In genomic region chr9:60123066-60123465, GRCm38 (mm10) we compare ENCODE assay signal across 35 mouse cellular contexts.
"Had no signal": no experiment of that assay in that cellular context is flagged by ENCODE, and none has a peak within 500 bp of the region (broad histone marks: within the 10 kb centered on the region; RNA-seq: fewer than 3 reads in every experiment).

No protein-coding gene starts in this region.

- H3K27ac ChIP-seq: heart, embryonic 10.5 days; heart, embryonic 13.5 days; heart, embryonic 15.5 days; hindbrain, embryonic 10.5 days; hindbrain, embryonic 12.5 days; hindbrain, embryonic 13.5 days; hindbrain, embryonic 14.5 days; hindbrain, embryonic 15.5 days; hindbrain, postnatal 0 days; intestine, embryonic 15.5 days; kidney, embryonic 15.5 days; kidney, postnatal 0 days; layer of hippocampus, adult 2 months had no signal

- ATAC-seq: hindbrain, embryonic 16.5 days; hindbrain, postnatal 0 days; inflammation-experienced regulatory T-cells, adult 6 months; intestine, embryonic 15.5 days; intestine, embryonic 16.5 days; intestine, postnatal 0 days had no signal

- H3K27me3 ChIP-seq: heart, embryonic 12.5 days; heart, embryonic 13.5 days; heart, embryonic 15.5 days; hindbrain, embryonic 12.5 days; hindbrain, embryonic 13.5 days; hindbrain, embryonic 15.5 days; intestine, embryonic 15.5 days; kidney, embryonic 15.5 days had no signal

- H3K4me3 ChIP-seq: heart, embryonic 10.5 days; heart, embryonic 12.5 days; heart, embryonic 13.5 days; heart, embryonic 15.5 days; hindbrain, embryonic 10.5 days; hindbrain, embryonic 12.5 days; hindbrain, embryonic 13.5 days; hindbrain, embryonic 15.5 days; intestine, embryonic 15.5 days; kidney, embryonic 15.5 days; layer of hippocampus, adult 2 months had no signal

- DNase-seq: heart, postnatal 10 days; heart, postnatal 14 days; heart, postnatal 36 days; heart, postnatal 4 days; kidney, adult 11 months; kidney, adult 18-20 months; kidney, adult 2 months; kidney, adult 8-10 months; kidney, adult 9 months; kidney, postnatal 10 days; kidney, postnatal 14 days; kidney, postnatal 25 days; kidney, postnatal 36 days; kidney, postnatal 4 days; layer of hippocampus, adult 9-11 months; layer of hippocampus, postnatal 36 days had no signal

- H3K9ac ChIP-seq: heart, embryonic 12.5 days; heart, embryonic 13.5 days; heart, embryonic 15.5 days; hindbrain, embryonic 12.5 days; hindbrain, embryonic 13.5 days; hindbrain, embryonic 14.5 days; hindbrain, embryonic 15.5 days; intestine, embryonic 15.5 days; kidney, embryonic 15.5 days had no signal

- H3K4me2 ChIP-seq: heart, embryonic 11.5 days; heart, embryonic 12.5 days; heart, embryonic 13.5 days; heart, embryonic 15.5 days; hindbrain, embryonic 12.5 days; hindbrain, embryonic 13.5 days; hindbrain, embryonic 14.5 days; hindbrain, embryonic 15.5 days; intestine, embryonic 15.5 days; kidney, embryonic 15.5 days had no signal

- H3K36me3 ChIP-seq: heart, embryonic 10.5 days; heart, embryonic 12.5 days; heart, embryonic 13.5 days; heart, embryonic 15.5 days; hindbrain, embryonic 10.5 days; hindbrain, embryonic 12.5 days; hindbrain, embryonic 13.5 days; hindbrain, embryonic 15.5 days; intestine, embryonic 15.5 days; kidney, embryonic 15.5 days had no signal

- H3K9me3 ChIP-seq: heart, embryonic 10.5 days; heart, embryonic 12.5 days; heart, embryonic 13.5 days; heart, embryonic 15.5 days; hindbrain, embryonic 10.5 days; hindbrain, embryonic 12.5 days; hindbrain, embryonic 13.5 days; hindbrain, embryonic 15.5 days; intestine, embryonic 15.5 days; kidney, embryonic 15.5 days had no signal

- H3K4me1 ChIP-seq: heart, embryonic 15.5 days had no signal
